23 mouse cellular contexts compared by ENCODE assay signal in the genomic region with DNA sequence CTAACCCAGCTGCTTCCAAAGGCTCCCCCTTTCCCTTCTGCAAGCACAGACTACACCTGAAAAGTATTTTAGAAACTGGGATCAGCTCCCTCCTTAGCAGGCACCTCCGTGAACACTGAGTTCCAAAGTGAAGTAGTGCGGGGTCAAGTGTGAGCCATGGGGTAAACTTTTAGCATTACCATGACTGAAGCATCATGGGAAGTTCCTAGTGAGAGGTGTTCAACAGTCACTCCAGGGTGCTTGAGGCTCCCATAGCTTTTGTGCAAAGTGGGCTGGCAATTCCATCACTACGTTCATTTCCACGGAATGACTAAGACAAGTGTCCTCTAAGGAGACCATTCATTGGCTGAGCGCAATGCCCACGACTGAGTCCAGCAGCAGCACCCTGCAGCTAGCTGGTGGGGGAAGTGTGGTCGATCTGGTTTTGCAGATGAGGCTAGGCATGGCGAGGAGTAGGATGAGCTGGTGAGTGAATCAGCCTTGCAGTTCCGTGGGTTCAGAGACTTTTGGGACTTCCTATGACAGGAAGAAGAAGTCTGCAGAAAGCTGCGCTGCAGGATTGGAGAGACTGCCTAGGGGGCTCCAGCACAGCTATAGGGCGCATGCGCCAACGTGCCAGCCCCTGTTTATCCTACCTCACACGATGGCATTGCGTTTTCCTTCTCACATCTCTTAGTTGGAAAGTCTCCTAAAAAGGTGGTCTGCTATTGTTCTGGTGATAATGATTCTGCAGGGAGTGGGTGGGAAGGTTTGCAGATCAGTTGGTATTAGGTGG.
DNase-seq lines count a peak whose midpoint lies in the region; ATAC-seq lines count a peak whose summit lies in the region.
"Had no signal": no experiment of that assay in that cellular context is flagged by ENCODE, and none has a peak within 500 bp of the region (broad histone marks: within the 10 kb centered on the region; RNA-seq: fewer than 3 reads in every experiment).

No protein-coding gene starts in this region.

- peak; percentile 33 to 37 for DNase-seq in left cerebral cortex, adult 18-20 months (ENCODE audit: low spot score in 2 of 2)
- DNase-seq in left cerebral cortex, adult 11 months (ENCODE audit: low spot score): no peak
- peak; percentile 7 to 42 for DNase-seq in right cerebral cortex, postnatal 36 days (ENCODE audit: low spot score in 2 of 2)
- DNase-seq in right cerebral cortex, postnatal 4 days: no peak
- peak; percentile 58 for DNase-seq in thymus, postnatal 10 days (ENCODE audit: low spot score in 2 of 2)
- no peak for DNase-seq in gastrocnemius, postnatal 10 days
- DNase-seq: adrenal gland, postnatal 10 days; cerebellum, adult 9-11 months; gastrocnemius, postnatal 25 days; kidney, adult 11 months; lung, adult 2 months; retina, postnatal 1 day had no signal

- H3K36me3 ChIP-seq in forebrain, embryonic 12.5 days (replicated peaks): no peaks in the 10 kb centered on the region
- H3K36me3 ChIP-seq: embryonic facial prominence, embryonic 12.5 days; hindbrain, embryonic 10.5 days; limb, embryonic 12.5 days; liver, embryonic 12.5 days; stomach, embryonic 15.5 days had no signal

- no peaks in the 10 kb centered on the region for H3K4me1 ChIP-seq in forebrain, embryonic 12.5 days
- H3K4me1 ChIP-seq: embryonic facial prominence, embryonic 12.5 days; hindbrain, embryonic 10.5 days; limb, embryonic 12.5 days; liver, embryonic 12.5 days; stomach, embryonic 15.5 days had no signal

- no peak overlapping the region for H3K9ac ChIP-seq in forebrain, embryonic 12.5 days
- H3K9ac ChIP-seq: embryonic facial prominence, embryonic 12.5 days; limb, embryonic 12.5 days; liver, embryonic 12.5 days; stomach, embryonic 15.5 days had no signal

- no peak overlapping the region for H3K4me2 ChIP-seq in forebrain, embryonic 12.5 days
- H3K4me2 ChIP-seq: embryonic facial prominence, embryonic 12.5 days; limb, embryonic 12.5 days; liver, embryonic 12.5 days; stomach, embryonic 15.5 days had no signal

- H3K4me3 ChIP-seq in forebrain, embryonic 12.5 days (replicated peaks): no peak overlapping the region
- H3K4me3 ChIP-seq: embryonic facial prominence, embryonic 12.5 days; erythroblast, embryonic 14.5 days; hindbrain, embryonic 10.5 days; limb, embryonic 12.5 days; liver, embryonic 12.5 days; stomach, embryonic 15.5 days had no signal

- WGBS in forebrain, embryonic 12.5 days: 75% methylated on average over 15 of the region's 15 CpGs

- H3K27me3 ChIP-seq in forebrain, embryonic 12.5 days: no peaks in the 10 kb centered on the region
- H3K27me3 ChIP-seq: embryonic facial prominence, embryonic 12.5 days; limb, embryonic 12.5 days; liver, embryonic 12.5 days; Patski; stomach, embryonic 15.5 days had no signal

- no peak for ATAC-seq in forebrain, embryonic 12.5 days (ENCODE audit: low FRiP score)
- ATAC-seq: activated CD4-positive, CD25-positive, alpha-beta regulatory T cell, adult 4 months; forebrain, embryonic 16.5 days; hindbrain, postnatal 0 days; liver, embryonic 12.5 days; Patski had no signal

- H3K27ac ChIP-seq in forebrain, embryonic 12.5 days: no peak overlapping the region
- H3K27ac ChIP-seq: embryonic facial prominence, embryonic 12.5 days; hindbrain, embryonic 10.5 days; hindbrain, postnatal 0 days; limb, embryonic 12.5 days; liver, embryonic 12.5 days; stomach, embryonic 15.5 days had no signal

- no peaks in the 10 kb centered on the region for H3K9me3 ChIP-seq in forebrain, embryonic 12.5 days
- H3K9me3 ChIP-seq: embryonic facial prominence, embryonic 12.5 days; hindbrain, embryonic 10.5 days; limb, embryonic 12.5 days; liver, embryonic 12.5 days; stomach, embryonic 15.5 days had no signal

Comparison
In these comparisons a context has a peak if more than half of its experiments do, and no peak if none do; other contexts are left out.
1. DNase-seq: peak in left cerebral cortex, adult 18-20 months (2 of 2), right cerebral cortex, postnatal 36 days (2 of 2) and thymus, postnatal 10 days (2 of 2); none in left cerebral cortex, adult 11 months (single experiment), right cerebral cortex, postnatal 4 days (single experiment) and gastrocnemius, postnatal 10 days (single experiment).